Mouse (Mus musculus) intestine, embryonic 14.5 days (tissue): ENCODE data around the gene Pdk1. TPM values are rescaled to one million over a fixed set of nuclear protein-coding genes. Genes with fewer than 3 reads are reported as not detected.
"Not testable (repeated sequence)": the region's sequence is repeated elsewhere in the genome, so short reads cannot be mapped to it uniquely, and the experiment has no call there.

Experiments
- ATAC-seq: fragments of 200-750 bp; cut with Nextera tagmentation; replicated peaks from 2 replicates; pipeline ENCODE4 v1.8.0; 2017; ENCODE audit warnings: low read depth, moderate number of reproducible peaks, moderate TSS enrichment, moderate library complexity; ENCODE audit not compliant: low FRiP score, low TSS enrichment
- DNase-seq: peaks from one replicate; pipeline ENCODE4 v3.0.0-alpha.2; 2018; ENCODE audit warnings: low spot score
- H3K27ac ChIP-seq: fragments of 300-500 bp; sonication (generic); 2 replicates; pipeline ENCODE4 v1.5.1; 2014; ENCODE audit warnings: low read depth, mild to moderate bottlenecking, control low read depth
- H3K27me3 ChIP-seq: fragments of 300-500 bp; sonication (generic); replicated peaks from 2 replicates; pipeline ENCODE4 v1.6.1; 2014; ENCODE audit warnings: low read length, control low read depth; ENCODE audit not compliant: control insufficient read depth, insufficient read depth
- H3K36me3 ChIP-seq: fragments of 300-500 bp; sonication (generic); 2 replicates; pipeline ENCODE4 v1.6.1; 2014; ENCODE audit warnings: low read length, control low read depth; ENCODE audit not compliant: control insufficient read depth, insufficient read depth
- H3K4me1 ChIP-seq: fragments of 300-500 bp; sonication (generic); replicated peaks from 2 replicates; pipeline ENCODE4 v1.6.1; 2014; ENCODE audit warnings: low read length, control low read depth, mixed read lengths; ENCODE audit not compliant: control insufficient read depth, insufficient read depth
- H3K4me2 ChIP-seq: fragments of 300-500 bp; sonication (generic); 2 replicates; pipeline ENCODE4 v1.6.1; 2014; ENCODE audit warnings: low read length
- H3K4me3 ChIP-seq: fragments of 300-500 bp; sonication (generic); 2 replicates; pipeline ENCODE4 v1.5.1; 2014; ENCODE audit warnings: low read depth, low read length, control low read depth, mixed read lengths
- H3K9ac ChIP-seq: fragments of 300-500 bp; sonication (generic); 2 replicates; pipeline ENCODE4 v1.6.1; 2014; ENCODE audit warnings: mild to moderate bottlenecking, low read length
- H3K9me3 ChIP-seq: fragments of 300-500 bp; sonication (generic); 2 replicates; pipeline ENCODE4 v1.6.1; 2016; ENCODE audit warnings: low read length, control low read depth; ENCODE audit not compliant: control insufficient read depth
- WGBS: fragments of 180-500 bp; shearing (Covaris S2); extraction: QIAGEN DNeasy Blood & Tissue Kit; methylation state at CpG from one replicate; pipeline ENCODE4 v1.1.7; 2014; 5-methylcytosine and 5-hydroxymethylcytosine counted together
- polyA plus RNA-seq: library from polyadenylated mRNA; unstranded; fragments of >200 nt; fragmentation: Nextera tagmentation; extraction: Ambion mirVana; gene quantifications from 2 replicates; pipeline ENCODE4 v1.2.1, GENCODE M21; 2014

Gene Pdk1
- polyA plus RNA-seq, 1 experiment from 2014 or later: 89.1 TPM

DNA sequence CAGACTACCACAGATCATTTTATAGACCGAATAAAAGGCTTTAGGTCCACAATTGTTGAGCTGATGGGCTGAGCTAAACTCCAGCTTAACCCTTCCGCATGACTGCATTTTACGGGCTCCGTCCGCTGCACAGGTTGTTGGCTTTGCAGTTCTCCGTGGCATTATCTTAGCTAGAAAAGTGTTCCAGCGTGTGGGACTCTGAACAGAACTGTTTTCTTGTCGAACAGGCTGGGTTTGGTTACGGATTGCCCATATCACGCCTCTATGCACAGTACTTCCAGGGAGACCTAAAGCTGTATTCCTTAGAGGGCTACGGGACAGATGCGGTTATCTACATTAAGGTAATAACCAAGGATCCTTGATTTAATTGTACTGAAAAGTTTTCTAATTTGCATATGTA lies 24.4 kb downstream of the Pdk1 start:
- Histone ChIP-seq H3K4me1 (no peaks in the 10 kb centered on the region), H3K4me2 (no peak overlapping the region), H3K9me3 (no peaks in the 10 kb centered on the region), H3K4me3 (no peak overlapping the region), H3K27me3 (no peaks in the 10 kb centered on the region), H3K27ac (no peak overlapping the region), H3K9ac (no peak overlapping the region), H3K36me3 (peaks cover 47% of the 10 kb centered on the region)
- DNase-seq (no peak), ATAC-seq (no peak)
- WGBS: 87% methylated on average over 12 of the region's 12 CpGs

DNA sequence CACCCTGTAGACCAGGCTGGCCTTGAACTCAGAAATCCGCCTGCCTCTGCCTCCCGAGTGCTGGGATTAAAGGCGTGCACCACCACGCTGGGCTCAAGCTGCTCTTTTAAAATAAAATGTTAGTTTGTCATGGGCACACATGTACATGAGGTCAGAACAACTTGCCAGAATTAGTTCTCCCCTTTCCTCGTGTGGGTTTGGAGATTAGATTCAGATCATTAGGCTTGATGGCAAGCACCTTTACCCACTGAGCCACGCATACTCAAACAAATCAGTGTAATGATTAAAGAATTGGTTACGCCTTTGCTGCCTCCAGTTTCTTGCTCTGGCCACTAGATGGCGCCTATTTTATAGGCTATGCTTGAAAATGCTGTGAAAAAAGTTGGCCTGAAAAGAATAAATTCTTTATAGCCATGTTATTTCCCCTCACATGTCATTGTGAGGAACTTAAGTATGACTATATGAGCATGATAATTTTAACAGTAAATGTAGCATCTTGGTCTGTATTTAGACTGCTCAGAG lies 25.4 kb downstream of the Pdk1 start:
- Histone ChIP-seq H3K27me3 (no peaks in the 10 kb centered on the region), H3K4me1 (no peaks in the 10 kb centered on the region), H3K36me3 (peaks cover 39% of the 10 kb centered on the region), H3K27ac (no peak overlapping the region), H3K9ac (no peak overlapping the region), H3K4me2 (no peak overlapping the region), H3K9me3 (no peaks in the 10 kb centered on the region), H3K4me3 (no peak overlapping the region)
- DNase-seq (peak; percentile 60), ATAC-seq (no peak)
- 61% methylated on average over 8 of the region's 8 CpGs for WGBS

DNA sequence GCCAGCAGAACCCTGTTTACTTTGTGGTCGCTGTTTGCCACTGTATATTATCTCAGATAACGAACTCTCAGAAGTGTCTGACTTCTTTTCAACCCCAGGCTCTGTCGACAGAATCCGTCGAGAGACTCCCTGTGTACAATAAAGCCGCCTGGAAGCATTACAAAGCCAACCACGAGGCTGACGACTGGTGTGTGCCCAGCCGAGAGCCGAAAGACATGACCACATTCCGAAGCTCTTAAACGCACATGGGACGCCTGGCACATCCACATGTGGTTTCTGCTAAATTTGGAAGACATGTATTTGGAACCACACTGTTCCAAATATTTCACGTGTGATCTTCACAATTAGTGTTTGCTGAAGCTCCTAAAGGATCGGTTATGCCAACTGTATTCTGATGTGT lies 26.9 kb downstream of the Pdk1 start:
- ATAC-seq (no peak), DNase-seq (no peak)
- Histone ChIP-seq H3K9ac (no peak overlapping the region), H3K9me3 (no peaks in the 10 kb centered on the region), H3K36me3 (peaks cover 33% of the 10 kb centered on the region), H3K27me3 (no peaks in the 10 kb centered on the region), H3K27ac (no peak overlapping the region), H3K4me1 (no peaks in the 10 kb centered on the region), H3K4me3 (no peak overlapping the region), H3K4me2 (no peak overlapping the region)
- 90% methylated on average over 15 of the region's 15 CpGs for WGBS

DNA sequence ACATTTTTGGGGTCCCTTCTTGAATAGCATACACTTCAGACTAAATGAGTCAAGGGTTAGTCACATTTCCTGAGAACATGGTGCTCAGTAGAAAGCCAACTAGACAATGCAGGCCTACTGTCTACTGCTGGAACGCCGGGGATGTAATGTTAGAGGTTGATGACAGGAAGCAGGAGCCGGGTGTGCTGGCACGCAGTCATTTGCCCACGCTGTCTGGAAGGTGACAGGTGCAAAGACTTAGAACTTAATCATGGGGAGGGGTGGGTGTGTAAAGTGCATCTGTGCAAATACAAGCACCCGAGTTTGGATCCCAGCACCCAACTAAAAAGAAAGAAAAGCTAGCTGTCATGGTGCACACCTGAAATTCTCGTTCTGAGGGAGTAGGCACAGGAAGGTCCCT lies 32.1 kb downstream of the Pdk1 start:
- 93% methylated on average over 7 of the region's 7 CpGs for WGBS
- no peak overlapping the region for H3K27ac ChIP-seq
- H3K27me3 ChIP-seq: no peaks in the 10 kb centered on the region
- H3K4me1 ChIP-seq: no peaks in the 10 kb centered on the region
- DNase-seq (no peak), ATAC-seq (no peak)
- no peak overlapping the region for H3K4me2 ChIP-seq
- H3K4me3 ChIP-seq: no peak overlapping the region
- H3K9ac ChIP-seq: no peak overlapping the region
- peaks cover 13% of the 10 kb centered on the region for H3K36me3 ChIP-seq
- no peaks in the 10 kb centered on the region for H3K9me3 ChIP-seq

DNA sequence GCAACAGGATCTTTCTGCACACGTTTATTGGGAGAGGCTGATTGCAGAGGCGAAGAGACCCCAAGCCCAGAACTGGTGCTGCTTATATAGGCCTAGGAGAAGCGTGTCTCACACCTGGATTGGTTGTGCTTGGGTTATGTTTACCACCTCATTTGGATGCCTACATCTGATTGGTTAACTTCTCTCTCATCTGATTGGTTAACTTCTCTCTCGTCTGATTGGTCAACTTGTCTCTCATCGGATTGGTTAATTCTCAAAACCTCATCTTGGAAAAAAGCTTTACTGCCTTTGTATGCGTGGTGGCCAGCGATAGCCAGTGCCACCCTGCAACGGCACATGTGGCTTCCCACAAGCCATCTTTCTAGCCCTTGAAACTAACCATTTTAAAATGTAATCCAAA lies 33.3 kb downstream of the Pdk1 start:
- ATAC-seq, H3K36me3 ChIP-seq, H3K4me1 ChIP-seq, H3K9me3 ChIP-seq, H3K27me3 ChIP-seq, H3K9ac ChIP-seq, H3K4me3 ChIP-seq, H3K27ac ChIP-seq, DNase-seq, H3K4me2 ChIP-seq: not testable (repeated sequence)
- 94% methylated on average over 8 of the region's 8 CpGs for WGBS

DNA sequence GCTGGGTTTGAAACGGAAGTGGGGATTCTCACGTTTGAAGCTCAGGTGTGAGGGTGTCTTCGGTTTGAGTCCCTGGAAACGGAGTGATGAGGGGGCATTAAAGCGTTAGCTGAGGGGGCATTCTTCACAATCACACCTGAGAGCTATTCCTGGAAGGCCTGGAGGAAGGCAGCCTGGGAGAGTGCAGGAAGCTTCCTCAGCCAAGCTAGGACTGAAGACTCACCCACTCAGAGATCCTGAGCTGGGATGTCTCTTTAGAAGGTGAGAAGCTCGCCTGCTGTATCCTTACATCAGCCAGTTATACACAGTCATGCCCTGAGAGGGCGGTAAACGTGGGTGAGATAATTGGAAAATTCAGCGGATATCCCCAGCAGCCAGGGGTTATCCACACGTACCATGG lies 40.9 kb downstream of the Pdk1 start:
- H3K9me3 ChIP-seq: no peaks in the 10 kb centered on the region
- no peaks in the 10 kb centered on the region for H3K27me3 ChIP-seq
- DNase-seq (no peak), ATAC-seq (no peak)
- H3K36me3 ChIP-seq: no peaks in the 10 kb centered on the region
- H3K27ac ChIP-seq: no peak overlapping the region
- H3K9ac ChIP-seq: no peak overlapping the region
- H3K4me3 ChIP-seq: no peak overlapping the region
- no peaks in the 10 kb centered on the region for H3K4me1 ChIP-seq
- H3K4me2 ChIP-seq: no peak overlapping the region
- WGBS: 77% methylated on average over 10 of the region's 10 CpGs

DNA sequence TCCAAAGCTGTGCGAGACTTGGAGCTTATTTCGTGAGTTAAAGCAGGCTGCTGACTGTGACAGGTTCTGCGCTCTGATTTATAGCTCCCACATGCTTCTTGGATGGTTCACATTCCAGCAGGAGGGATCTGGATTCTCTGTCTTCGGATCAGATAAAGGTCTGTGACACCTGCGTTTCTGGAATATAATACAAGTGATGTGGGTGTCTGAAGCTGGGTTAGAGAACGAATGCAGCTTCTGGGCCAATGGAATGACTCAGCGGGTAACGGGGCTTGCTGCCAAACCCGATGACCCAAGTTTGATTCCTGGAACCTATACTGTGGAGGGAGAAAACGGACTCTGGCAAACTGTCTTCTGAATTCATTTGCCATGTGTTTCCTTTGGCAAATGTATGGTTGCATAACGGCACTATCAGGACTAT lies 46.2 kb downstream of the Pdk1 start:
- H3K9me3 ChIP-seq: no peaks in the 10 kb centered on the region
- 33% methylated on average over 11 of the region's 11 CpGs for WGBS
- H3K4me3 ChIP-seq: no peak overlapping the region
- no peaks in the 10 kb centered on the region for H3K36me3 ChIP-seq
- no peak overlapping the region for H3K4me2 ChIP-seq
- no peaks in the 10 kb centered on the region for H3K4me1 ChIP-seq
- peak; percentile 72 for ATAC-seq
- H3K27ac ChIP-seq: no peak overlapping the region
- no peaks in the 10 kb centered on the region for H3K27me3 ChIP-seq
- no peak overlapping the region for H3K9ac ChIP-seq
- DNase-seq: peak; percentile 67

DNA sequence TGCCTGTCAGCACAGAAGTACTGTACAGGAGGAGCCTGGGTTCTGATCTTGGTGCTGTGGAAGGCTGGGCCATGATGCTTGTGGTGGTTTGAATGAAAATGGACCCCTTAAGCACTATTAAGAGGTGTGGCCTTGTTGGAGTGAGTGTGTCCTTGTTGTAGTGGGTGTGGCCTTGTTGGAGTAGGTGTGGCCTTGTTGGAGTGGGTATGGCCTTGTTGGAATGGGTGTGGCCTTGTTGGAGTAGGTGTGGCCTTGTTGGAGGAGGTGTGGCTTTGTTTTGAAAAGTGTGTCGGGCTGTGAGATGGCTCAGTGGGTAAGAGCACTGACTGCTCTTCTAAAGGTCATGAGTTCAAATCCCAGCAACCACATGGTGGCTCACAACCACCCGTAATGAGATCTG lies 51.9 kb downstream of the Pdk1 start:
- H3K4me3 ChIP-seq, H3K9ac ChIP-seq, H3K27ac ChIP-seq, H3K4me2 ChIP-seq, ATAC-seq, H3K9me3 ChIP-seq, H3K36me3 ChIP-seq, H3K4me1 ChIP-seq, DNase-seq, H3K27me3 ChIP-seq: not testable (repeated sequence)
- 87% methylated on average over 2 of the region's 2 CpGs for WGBS

DNA sequence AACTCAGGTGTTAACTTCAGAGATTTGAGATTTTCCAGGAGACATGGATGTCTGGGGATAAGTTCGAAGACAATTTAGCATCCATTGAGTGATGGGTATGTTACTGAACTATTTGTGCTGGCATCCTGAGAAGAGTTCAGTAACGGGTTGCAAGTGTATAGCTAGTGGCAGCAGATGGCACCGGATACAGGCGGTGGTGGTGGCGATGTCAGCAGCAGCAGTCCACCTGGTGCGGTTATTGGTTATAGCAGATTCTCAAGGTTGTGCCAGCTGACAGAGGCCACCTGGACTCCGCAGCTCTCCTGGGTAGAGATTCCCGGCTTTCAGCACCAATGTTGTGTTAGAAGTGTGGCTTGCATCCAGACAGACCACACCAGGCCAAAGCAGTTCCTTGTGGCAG lies 61.0 kb downstream of the Pdk1 start:
- 89% methylated on average over 8 of the region's 8 CpGs for WGBS
- no peak overlapping the region for H3K27ac ChIP-seq
- H3K36me3 ChIP-seq: no peaks in the 10 kb centered on the region
- no peak overlapping the region for H3K4me2 ChIP-seq
- H3K4me3 ChIP-seq: no peak overlapping the region
- no peaks in the 10 kb centered on the region for H3K27me3 ChIP-seq
- H3K9ac ChIP-seq: no peak overlapping the region
- no peaks in the 10 kb centered on the region for H3K4me1 ChIP-seq
- ATAC-seq: no peak
- no peaks in the 10 kb centered on the region for H3K9me3 ChIP-seq
- no peak for DNase-seq
